Mouse (Mus musculus): ENCODE measurements around the gene Shroom4.
A peak's percentile ranks its signal among the peaks of the same experiment; 100 is the strongest.

Shroom4 gene

GRCm38 (mm10) chrX:6496374-6496773 is 96.7 kb downstream of the Shroom4 start:
- DNase-seq: peak; percentile 16 to 28

DNA sequence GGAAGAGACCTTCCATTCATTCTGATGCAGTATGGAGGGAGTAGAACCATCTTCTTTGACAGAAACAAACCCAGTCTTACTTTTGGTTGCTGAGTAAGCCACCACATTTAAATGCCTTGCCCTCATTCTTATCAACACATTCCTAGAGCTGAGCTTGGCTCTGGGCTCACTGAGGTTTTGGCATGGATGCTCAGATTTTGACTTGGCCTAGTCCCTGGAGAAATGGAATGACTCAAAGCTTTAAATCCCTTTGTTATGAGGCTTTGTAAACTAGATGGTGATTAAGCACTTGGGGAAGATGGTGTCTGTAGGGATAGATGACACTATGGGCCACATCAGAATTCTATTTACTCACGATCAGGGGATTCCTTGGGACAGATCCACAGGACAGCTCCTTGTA is 102.2 kb downstream of the Shroom4 start:
- no peak for DNase-seq

- no peak for DNase-seq
These were observed 117.6 kb downstream of the Shroom4 start for GRCm38 (mm10) chrX:6517217-6517616.

DNA sequence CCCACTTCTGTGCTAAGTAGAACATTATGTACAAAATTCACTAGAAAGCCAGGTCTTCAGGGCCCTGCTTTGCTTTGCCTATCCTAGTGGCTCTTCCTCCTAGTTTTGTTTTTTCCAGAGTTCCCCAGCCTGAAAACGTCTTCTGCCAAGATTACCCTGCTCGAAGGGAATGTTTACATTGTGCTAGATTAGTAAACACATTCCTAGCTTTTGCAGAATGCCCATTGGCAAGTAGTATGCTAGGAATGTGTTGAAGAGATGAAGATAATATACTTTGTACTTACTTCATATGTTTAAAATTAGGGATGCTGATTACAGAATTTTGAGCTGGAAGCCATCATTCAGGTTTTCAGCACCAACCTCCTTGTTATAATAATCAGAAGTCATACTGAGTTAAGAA is 118.8 kb downstream of the Shroom4 start:
- DNase-seq: no peak

DNA sequence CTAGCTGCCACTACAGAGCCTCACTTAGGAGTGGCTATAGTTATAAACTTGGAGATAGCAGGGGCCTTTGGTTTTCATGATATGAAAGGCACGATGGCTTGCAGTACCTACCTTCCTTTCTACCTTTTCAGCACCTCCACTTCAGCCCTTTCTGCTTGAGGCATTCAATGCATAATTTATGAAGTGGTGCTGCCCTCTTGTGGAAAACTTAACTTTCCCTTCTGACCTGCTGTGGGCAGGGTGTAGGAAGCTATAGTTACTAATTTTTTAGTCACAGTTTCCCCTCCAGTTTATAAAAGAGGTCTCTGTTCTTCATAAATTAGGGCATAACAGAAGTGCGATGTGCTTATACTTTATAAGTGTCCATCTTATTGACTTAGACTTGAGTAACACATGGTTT is 123.3 kb downstream of the Shroom4 start:
- peak; percentile 50 to 52 for DNase-seq

DNA sequence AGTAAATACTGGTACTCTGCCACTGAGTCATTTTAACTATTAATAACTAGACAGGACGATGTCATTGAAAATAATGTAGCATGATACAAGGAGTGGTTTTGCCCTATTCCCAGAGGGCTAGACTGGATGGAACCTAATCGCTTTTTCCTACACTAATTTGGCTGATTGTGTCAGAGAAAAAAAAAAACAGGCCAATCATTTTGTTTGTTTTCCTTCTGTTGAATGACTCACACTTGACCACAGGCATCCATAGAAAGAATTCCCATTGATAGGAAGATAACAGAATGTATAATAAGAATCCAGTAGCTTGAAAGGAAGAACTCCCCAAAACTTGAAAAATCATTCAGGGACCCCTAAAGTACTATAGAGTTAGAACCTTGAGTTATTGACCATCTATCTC is 137.0 kb downstream of the Shroom4 start:
- no peak for DNase-seq

DNA sequence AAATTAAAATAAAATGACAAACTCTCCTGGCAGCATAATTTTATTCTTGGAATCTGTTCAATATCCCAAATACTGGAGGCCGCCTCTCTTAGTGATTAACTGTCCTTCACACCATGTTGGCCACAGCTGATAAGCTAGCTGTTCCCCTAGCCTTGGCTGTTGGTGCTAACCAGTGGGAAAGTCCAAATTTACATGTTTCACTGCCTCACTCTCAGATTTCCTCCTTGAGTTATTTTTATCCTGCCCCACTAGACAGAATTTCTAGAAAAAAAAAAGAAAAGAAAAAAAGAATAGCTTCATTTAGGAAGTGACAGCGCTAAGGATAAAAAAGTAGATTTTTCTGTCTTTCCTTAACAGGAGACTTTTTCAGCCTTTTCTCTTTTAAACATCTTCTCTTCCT is 138.0 kb downstream of the Shroom4 start:
- no peak for DNase-seq

- no peak for DNase-seq
These were observed 165.4 kb downstream of the Shroom4 start for GRCm38 (mm10) chrX:6565066-6565465.

DNA sequence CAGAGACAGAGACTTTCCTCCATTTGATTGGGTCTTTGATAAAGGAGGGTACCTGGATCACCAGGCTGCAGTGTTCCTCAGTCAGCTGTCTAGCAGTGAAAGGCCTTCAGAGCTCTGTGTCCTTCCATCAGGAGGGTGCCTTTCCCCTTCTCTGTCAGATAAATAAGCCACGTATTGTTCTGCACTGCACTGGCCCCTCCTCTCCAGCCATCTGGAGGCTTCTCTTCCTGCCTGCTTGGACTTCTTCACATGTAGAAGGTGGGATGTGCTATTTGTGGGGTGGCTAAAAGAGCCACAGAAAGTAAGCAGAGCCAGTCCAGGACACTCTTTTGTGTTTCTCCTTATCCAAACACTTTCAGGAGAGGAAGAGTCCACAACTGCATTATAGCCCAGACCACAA is 174.9 kb downstream of the Shroom4 start:
- no peak for DNase-seq

DNA sequence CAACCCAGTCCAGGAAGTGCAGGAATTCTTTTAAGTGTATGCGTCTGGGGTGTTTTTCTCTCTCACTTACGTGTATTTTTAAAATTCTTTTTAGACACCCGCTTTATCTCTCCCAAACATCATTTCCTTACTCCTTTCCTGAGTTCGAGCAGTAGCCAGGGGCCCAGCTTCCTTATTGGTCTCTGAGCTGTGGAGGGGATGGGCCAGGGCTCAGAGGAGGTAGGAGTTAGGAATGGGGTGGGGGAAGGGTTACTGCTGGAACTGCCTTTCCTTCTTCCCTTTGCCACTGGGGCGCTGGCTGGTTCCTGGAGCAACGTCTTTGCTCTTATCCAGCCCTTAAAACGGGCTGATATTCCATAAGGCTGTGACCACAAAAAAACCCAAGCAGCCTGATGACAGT is 177.3 kb downstream of the Shroom4 start:
- no peak for DNase-seq

GRCm38 (mm10) chrX:6580671-6581070 is 181.0 kb downstream of the Shroom4 start:
- peak; percentile 6 to 27 for DNase-seq

DNA sequence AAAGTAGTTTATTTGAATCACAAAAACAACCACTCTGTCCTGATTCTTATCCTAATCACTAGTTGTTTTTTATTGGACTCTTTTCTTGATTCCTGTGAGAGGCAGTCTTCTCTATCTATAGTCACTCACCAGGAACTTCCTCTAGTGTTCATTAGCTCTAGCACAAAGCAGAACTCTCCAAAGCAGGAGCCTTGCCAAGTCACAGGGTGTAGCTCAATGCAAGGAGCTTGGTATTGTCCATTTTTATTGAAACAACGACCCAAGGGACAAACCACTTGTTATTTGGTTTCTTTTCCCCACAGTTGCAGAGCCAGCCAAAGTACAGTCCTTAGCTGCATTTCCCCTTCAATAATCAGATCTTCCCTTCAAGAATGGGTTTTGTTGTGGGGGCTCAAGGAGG is 181.5 kb downstream of the Shroom4 start:
- DNase-seq: no peak

DNA sequence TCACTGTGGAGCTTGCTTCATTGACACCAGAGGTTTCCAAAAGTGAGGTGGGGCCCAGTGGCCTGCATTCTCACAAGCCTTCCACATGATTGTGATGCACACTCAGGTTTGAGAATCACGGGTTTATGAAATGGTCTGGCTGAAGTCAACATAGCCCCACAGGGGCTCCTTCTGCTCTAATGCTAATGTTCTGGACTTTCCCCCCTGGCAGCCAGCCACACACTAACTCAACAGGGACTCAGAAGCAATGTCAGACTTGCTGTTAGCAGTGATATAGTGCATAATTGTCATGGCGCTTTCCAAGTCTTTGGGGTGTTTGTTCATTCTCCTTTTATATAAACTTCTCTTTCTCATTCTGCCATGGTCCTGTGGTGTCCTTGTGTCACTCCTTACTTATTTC is 183.0 kb downstream of the Shroom4 start:
- peak; percentile 23 to 33 for DNase-seq

GRCm38 (mm10) chrX:6594183-6594582 is 194.5 kb downstream of the Shroom4 start:
- DNase-seq: no peak

- peak; percentile 44 to 46 for DNase-seq
These were observed 254.4 kb downstream of the Shroom4 start for GRCm38 (mm10) chrX:6654024-6654423.

GRCm38 (mm10) chrX:6658820-6659324 is 259.2 kb downstream of the Shroom4 start:
- DNase-seq: no peak

All from cerebellum, postnatal 10 days (tissue).